Mouse (Mus musculus): ENCODE results near the gene Sh3kbp1.

- no peak for TF ChIP-seq POLR2A (IDR thresholded peaks at IDR 0.05; ENCODE audit: borderline replicate concordance, low read depth, low read length)
- TF ChIP-seq CTCF (IDR thresholded peaks at IDR 0.05; ENCODE audit: low read depth, low read length): no peak
These were observed 284.5 kb downstream of the Sh3kbp1 start for GRCm38 (mm10) chrX:159911613-159912012.
